Mouse (Mus musculus) G1E (cell line): ENCODE measurements around the gene Arih1. TPM values are rescaled to one million over a fixed set of nuclear protein-coding genes. Genes with fewer than 3 reads are reported as not detected.

ENCODE experiments used
- ATAC-seq: 2 replicates; pipeline ENCODE4 v1.8.0; 2016; ENCODE audit warnings: mild to moderate bottlenecking; ENCODE audit not compliant: insufficient number of reproducible peaks, poor library complexity, low FRiP score, severe bottlenecking; ENCODE audit errors: extremely low read depth
- DNase-seq: peaks from one replicate; pipeline ENCODE4 v3.0.0; 2012; ENCODE audit warnings: low spot score
- H3K27me3 ChIP-seq: 2 replicates; pipeline ENCODE4 v1.6.1; 2012; ENCODE audit warnings: mild to moderate bottlenecking, low read length, inconsistent platforms; ENCODE audit not compliant: insufficient read depth
- H3K36me3 ChIP-seq: replicated peaks from 2 replicates; pipeline ENCODE3; 2012; ENCODE audit warnings: mild to moderate bottlenecking, inconsistent platforms
- H3K4me1 ChIP-seq: 2 replicates; pipeline ENCODE4 v1.6.1; 2012; ENCODE audit warnings: low read depth, low read length, inconsistent platforms, mixed read lengths; ENCODE audit not compliant: insufficient read depth
- H3K4me3 ChIP-seq: 2 replicates; pipeline ENCODE4 v1.5.1; 2012; ENCODE audit warnings: low read depth, mild to moderate bottlenecking, inconsistent platforms, low read length, moderate library complexity, mixed read lengths
- H3K9me3 ChIP-seq: replicated peaks from 2 replicates; pipeline ENCODE4 v1.6.1; 2012; ENCODE audit warnings: inconsistent platforms
- CTCF ChIP-seq: IDR thresholded peaks from 2 replicates; pipeline ENCODE4 v1.5.1; 2012; ENCODE audit warnings: low read depth, low read length, inconsistent platforms, mixed read lengths
- GATA1 ChIP-seq: IDR thresholded peaks from 2 replicates; pipeline ENCODE4 v1.6.1; 2012; ENCODE audit warnings: borderline replicate concordance, low read length, inconsistent platforms, mixed read lengths
- GATA2 ChIP-seq: IDR thresholded peaks from 2 replicates; pipeline ENCODE4 v1.6.1; 2012; ENCODE audit warnings: low read depth, low read length, inconsistent platforms, borderline replicate concordance
- POLR2AphosphoS5 ChIP-seq: IDR thresholded peaks from 2 replicates; pipeline ENCODE4 v1.6.1; 2012; ENCODE audit warnings: low read depth, low read length, inconsistent platforms; ENCODE audit not compliant: insufficient replicate concordance
- TAL1 ChIP-seq: conservative IDR thresholded peaks from 2 replicates; pipeline ENCODE4 v1.6.1; 2012; ENCODE audit warnings: low read depth, low read length, inconsistent platforms, mixed read lengths
- polyA plus RNA-seq: library from polyadenylated mRNA; stranded (reverse); fragments of >175 nt; gene quantifications from 2 replicates; pipeline ENCODE4 v1.2.3, GENCODE M21; 2012
- total RNA-seq, 2 experiments: library from RNA; stranded (forward) in 1 of 2; stranded (reverse) in 1 of 2; fragments of 200-1000 nt in 1 of 2; fragments of >200 nt in 1 of 2; fragmentation: Nextera tagmentation in 1 of 2; gene quantifications; 2 replicates each; pipeline ENCODE4 v1.2.3; 2014 to 2017

Gene Arih1
- total and polyA plus RNA-seq, 3 experiments, result 47.5 to 207 (median 89.3) TPM

DNA sequence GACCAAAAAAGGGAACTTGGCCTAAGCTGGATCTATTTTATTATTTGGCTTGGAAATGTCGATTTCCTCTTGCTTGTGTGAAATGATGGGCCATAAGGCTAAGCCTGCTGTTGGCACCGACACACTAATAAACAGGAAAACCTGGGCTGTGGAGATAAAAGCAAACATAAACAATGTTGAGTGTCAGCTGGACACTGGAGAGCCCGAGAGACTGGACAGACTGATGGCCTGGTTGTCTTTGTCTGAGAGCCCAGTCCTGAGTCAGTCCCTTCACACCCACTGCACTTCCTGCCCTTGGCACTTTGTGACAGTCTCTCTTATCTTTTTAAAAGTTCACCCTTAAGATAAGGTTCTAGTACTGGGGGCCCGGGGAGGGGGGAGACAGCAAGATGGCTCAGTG, 36.5 kb upstream of the Arih1 start:
- no peaks in the 10 kb centered on the region for H3K36me3 ChIP-seq
- H3K4me1 ChIP-seq, result peaks cover 6% of the 10 kb centered on the region; the same call in 1 of the 2 replicates
- no peaks in the 10 kb centered on the region for H3K9me3 ChIP-seq
- ATAC-seq (0 out of 2 replicates have a peak, but pooled peaks have one; percentile 34), DNase-seq (no peak)
- H3K27me3 ChIP-seq, result peaks cover 19% of the 10 kb centered on the region
- H3K4me3 ChIP-seq, result no peak overlapping the region
- TF ChIP-seq CTCF (no peak), GATA2 (no peak), TAL1 (no peak), GATA1 (no peak), POLR2AphosphoS5 (no peak)

DNA sequence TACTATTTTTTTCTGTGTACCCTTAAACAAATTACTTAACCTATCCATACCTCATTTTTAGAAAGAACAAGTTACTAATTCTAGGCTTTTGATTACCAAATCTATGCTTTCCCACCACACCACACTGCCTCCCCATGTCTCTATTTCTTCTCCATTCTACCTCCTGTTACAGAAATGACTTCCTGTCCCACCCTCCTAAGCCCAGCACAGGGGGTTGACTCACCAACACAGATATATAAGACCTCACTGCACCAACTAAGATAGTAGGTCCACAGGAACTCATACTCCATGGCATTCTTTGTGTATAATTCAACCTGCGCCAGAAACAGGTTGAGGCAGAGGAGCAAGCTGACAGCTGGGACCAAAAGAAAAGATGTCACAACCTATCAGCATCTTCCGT, 33.0 kb upstream of the Arih1 start:
- no peaks in the 10 kb centered on the region for H3K9me3 ChIP-seq
- H3K4me3 ChIP-seq, result no peak overlapping the region
- no peaks in the 10 kb centered on the region for H3K36me3 ChIP-seq
- no peak for DNase-seq
- ATAC-seq, result no peak
- H3K4me1 ChIP-seq, result peaks cover 6% of the 10 kb centered on the region; the same call in 1 of the 2 replicates
- H3K27me3 ChIP-seq, result peaks cover 19% of the 10 kb centered on the region
- no peak for TF ChIP-seq POLR2AphosphoS5
- TF ChIP-seq GATA2, result no peak
- TF ChIP-seq GATA1, result no peak
- no peak for TF ChIP-seq TAL1
- TF ChIP-seq CTCF, result no peak

DNA sequence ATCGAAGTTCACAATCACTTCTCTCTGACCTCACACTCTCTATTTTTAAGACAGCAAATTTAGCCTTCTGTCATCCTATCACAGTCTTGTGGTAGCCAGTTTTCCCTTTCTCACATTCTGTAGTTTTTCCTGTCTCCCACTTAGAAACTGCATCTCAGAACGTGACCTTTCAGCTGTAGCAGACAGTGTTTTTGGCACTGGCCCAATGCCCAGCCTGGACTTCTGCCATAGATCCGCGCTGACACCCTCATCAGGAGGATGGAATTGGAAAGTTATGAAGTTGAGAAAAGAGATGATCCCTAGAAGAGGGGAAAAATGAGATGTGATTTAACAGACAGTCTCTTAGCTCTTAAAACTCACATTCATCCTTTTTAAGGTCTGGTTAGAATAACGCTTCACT, 32.6 kb upstream of the Arih1 start:
- DNase-seq (no peak), ATAC-seq (no peak)
- TF ChIP-seq POLR2AphosphoS5 (no peak), GATA1 (no peak), TAL1 (no peak), GATA2 (no peak), CTCF (no peak)
- Histone ChIP-seq H3K4me1 (peaks cover 6% of the 10 kb centered on the region; the same call in 1 of the 2 replicates), H3K9me3 (no peaks in the 10 kb centered on the region), H3K36me3 (no peaks in the 10 kb centered on the region), H3K4me3 (no peak overlapping the region), H3K27me3 (peaks cover 19% of the 10 kb centered on the region)

DNA sequence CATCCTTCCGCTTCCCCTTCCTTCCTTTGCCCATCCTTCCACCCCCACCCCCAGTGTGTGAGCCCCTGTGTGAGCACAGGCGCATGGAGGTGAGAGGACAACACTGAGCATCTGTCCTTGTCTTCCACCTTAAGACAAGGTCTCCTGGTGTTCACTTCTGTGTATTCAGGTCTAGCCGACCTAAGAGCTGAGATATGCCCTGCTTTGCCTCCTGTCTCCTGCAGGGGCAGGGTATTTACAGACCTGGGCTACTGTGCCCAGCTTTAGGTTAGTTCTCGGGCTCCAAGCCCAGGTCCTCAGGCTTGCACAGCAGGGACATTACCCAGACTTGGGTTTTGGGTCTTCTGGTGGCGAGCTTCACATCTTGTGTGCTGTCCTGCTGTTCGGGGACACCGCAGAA, 30.7 kb upstream of the Arih1 start:
- ATAC-seq (no peak), DNase-seq (no peak)
- no peaks in the 10 kb centered on the region for H3K9me3 ChIP-seq
- peaks cover 19% of the 10 kb centered on the region for H3K27me3 ChIP-seq
- H3K36me3 ChIP-seq, result no peaks in the 10 kb centered on the region
- H3K4me3 ChIP-seq, result no peak overlapping the region
- TF ChIP-seq TAL1 (no peak), GATA1 (no peak), POLR2AphosphoS5 (no peak), GATA2 (no peak), CTCF (no peak)
- H3K4me1 ChIP-seq, result no peaks in the 10 kb centered on the region

- H3K4me3 ChIP-seq, result no peak overlapping the region
- TF ChIP-seq TAL1 (no peak), GATA2 (no peak), GATA1 (no peak), CTCF (no peak), POLR2AphosphoS5 (no peak)
- no peaks in the 10 kb centered on the region for H3K9me3 ChIP-seq
- H3K4me1 ChIP-seq, result no peaks in the 10 kb centered on the region
- ATAC-seq, result no peak
- peaks cover 15% of the 10 kb centered on the region for H3K27me3 ChIP-seq
- H3K36me3 ChIP-seq, result no peaks in the 10 kb centered on the region
- no peak for DNase-seq
Observed at GRCm38 (mm10) chr9:59515069-59515468, 28.7 kb upstream of the Arih1 start.

- H3K9me3 ChIP-seq, result no peaks in the 10 kb centered on the region
Observed at GRCm38 (mm10) chr9:59512381-59512780, 26.0 kb upstream of the Arih1 start.

More at GRCm38 (mm10) chr9:59512381-59512780, 26.0 kb upstream of the Arih1 start:
- no peak for DNase-seq
- Histone ChIP-seq H3K36me3 (no peaks in the 10 kb centered on the region), H3K4me3 (no peak overlapping the region), H3K4me1 (no peaks in the 10 kb centered on the region), H3K27me3 (peaks cover 10% of the 10 kb centered on the region)
- TF ChIP-seq POLR2AphosphoS5, result no peak
- no peak for TF ChIP-seq GATA1
- TF ChIP-seq GATA2, result no peak
- no peak for TF ChIP-seq CTCF
- TF ChIP-seq TAL1, result no peak
- no peak for ATAC-seq
